Mouse (Mus musculus) myocyte (in vitro differentiated cells): ENCODE results near the gene Epb41l1. TPM values are rescaled to one million over a fixed set of nuclear protein-coding genes. Genes with fewer than 3 reads are reported as not detected.

Experiments
- H3K27me3 ChIP-seq: one replicate; pipeline ENCODE4 v1.6.1; 2011; ENCODE audit not compliant: control insufficient read depth, insufficient read depth, insufficient read length
- H3K36me3 ChIP-seq: one replicate; pipeline ENCODE4 v1.6.1; 2011; ENCODE audit not compliant: control insufficient read depth, insufficient read depth
- H3K4me2 ChIP-seq: one replicate; pipeline ENCODE4 v1.6.1; 2011; ENCODE audit warnings: low read depth, control low read depth
- H3K4me3 ChIP-seq: one replicate; pipeline ENCODE4 v1.5.1; 2011; ENCODE audit warnings: mild to moderate bottlenecking, control low read depth, moderate library complexity
- H3K79me2 ChIP-seq: one replicate; pipeline ENCODE4 v1.6.1; 2011; ENCODE audit not compliant: control insufficient read depth, insufficient read depth
- H3ac ChIP-seq: one replicate; pipeline ENCODE4 v1.6.1; 2011; ENCODE audit not compliant: control insufficient read depth, insufficient read length
- CEBPB ChIP-seq: IDR thresholded peaks from 2 replicates; pipeline ENCODE4 v1.6.1; 2011; ENCODE audit warnings: mild to moderate bottlenecking, moderate library complexity; ENCODE audit not compliant: poor library complexity, insufficient read depth, severe bottlenecking
- E2F4 ChIP-seq: IDR thresholded peaks from one replicate; pipeline ENCODE4 v1.6.1; 2011; ENCODE audit warnings: mild to moderate bottlenecking, control low read depth, moderate library complexity; ENCODE audit not compliant: insufficient read depth
- MAX ChIP-seq: IDR thresholded peaks from one replicate; pipeline ENCODE4 v1.6.1; 2011; ENCODE audit warnings: low read depth, mild to moderate bottlenecking, control low read depth
- MYOD1 ChIP-seq, 3 experiments: IDR thresholded peaks; one replicate each; pipeline ENCODE4 v1.6.1; 2011; ENCODE audit warnings: control low read depth in 2 of 3, low read depth in 2 of 3, mild to moderate bottlenecking in 2 of 3, moderate library complexity in 1 of 3; ENCODE audit not compliant: insufficient read length in 2 of 3, control insufficient read depth in 1 of 3
- MYOG ChIP-seq, 3 experiments: IDR thresholded peaks; one replicate each; pipeline ENCODE4 v1.6.1; 2011; ENCODE audit warnings: control low read depth in 2 of 3, low read depth in 2 of 3, mild to moderate bottlenecking in 2 of 3; ENCODE audit not compliant: insufficient read length in 2 of 3, control insufficient read depth in 1 of 3, insufficient read depth in 1 of 3
- POLR2A ChIP-seq: IDR thresholded peaks from one replicate; pipeline ENCODE4 v1.6.1; 2011; ENCODE audit warnings: low read depth, mild to moderate bottlenecking, control low read depth, moderate library complexity; ENCODE audit not compliant: insufficient read length
- POLR2AphosphoS2 ChIP-seq: IDR thresholded peaks from one replicate; pipeline ENCODE4 v1.6.1; 2011; ENCODE audit warnings: low read depth, control low read depth; ENCODE audit not compliant: insufficient read length
- REST ChIP-seq: IDR thresholded peaks from one replicate; pipeline ENCODE4 v1.6.1; 2011; ENCODE audit warnings: mild to moderate bottlenecking, control low read depth, moderate library complexity; ENCODE audit not compliant: insufficient read depth, insufficient read length
- SRF ChIP-seq: IDR thresholded peaks from one replicate; pipeline ENCODE4 v1.6.1; 2011; ENCODE audit warnings: low read depth; ENCODE audit not compliant: control insufficient read depth, insufficient read length
- TCF12 ChIP-seq: IDR thresholded peaks from one replicate; pipeline ENCODE4 v1.6.1; 2011; ENCODE audit warnings: mild to moderate bottlenecking, control low read depth; ENCODE audit not compliant: poor library complexity, insufficient read depth, severe bottlenecking
- TCF3 ChIP-seq: IDR thresholded peaks from one replicate; pipeline ENCODE4 v1.6.1; 2011; ENCODE audit warnings: low read depth, control low read depth; ENCODE audit not compliant: insufficient read length
- USF1 ChIP-seq: IDR thresholded peaks from one replicate; pipeline ENCODE4 v1.6.1; 2011; ENCODE audit warnings: low read depth, mild to moderate bottlenecking, control low read depth, moderate library complexity
- polyA plus RNA-seq: library from polyadenylated mRNA; unstranded; fragments of >200 nt; fragmentation: generic; extraction: Trizol; gene quantifications from one replicate; pipeline ENCODE4 v1.2.1, GENCODE M21; 2012; ENCODE audit warnings: missing spikeins

Gene Epb41l1
- polyA plus RNA-seq, 1 experiment, result 16.9 TPM

- peaks cover 4% of the 10 kb centered on the region for H3K36me3 ChIP-seq
- no peak overlapping the region for H3ac ChIP-seq
- no peak overlapping the region for H3K4me2 ChIP-seq
- H3K79me2 ChIP-seq, result no peaks in the 10 kb centered on the region
- H3K27me3 ChIP-seq, result no peaks in the 10 kb centered on the region
- TF ChIP-seq CEBPB (no peak), USF1 (no peak), POLR2AphosphoS2 (no peak), MYOG (IDR thresholded peaks at IDR 0.05; ENCODE audit: control insufficient read depth in 1 of 3, insufficient read depth in 1 of 3, insufficient read length in 2 of 3, low read depth in 2 of 3) (no peak), TCF12 (no peak), POLR2A (no peak), SRF (no peak), TCF3 (no peak), MAX (no peak), MYOD1 (IDR thresholded peaks at IDR 0.05; ENCODE audit: control insufficient read depth in 1 of 3, insufficient read length in 2 of 3, low read depth in 2 of 3) (no peak), REST (no peak), E2F4 (no peak)
- no peak overlapping the region for H3K4me3 ChIP-seq
Observed at GRCm38 (mm10) chr2:156561808-156562207, 141.1 kb downstream of the Epb41l1 start.

GRCm38 (mm10) chr2:156563557-156563956 lies 142.8 kb downstream of the Epb41l1 start:
- no peak for TF ChIP-seq USF1
- TF ChIP-seq MYOG (IDR thresholded peaks at IDR 0.05; ENCODE audit: control insufficient read depth in 1 of 3, insufficient read depth in 1 of 3, insufficient read length in 2 of 3, low read depth in 2 of 3), result no peak
- no peak for TF ChIP-seq TCF3
- TF ChIP-seq MYOD1 (IDR thresholded peaks at IDR 0.05; ENCODE audit: control insufficient read depth in 1 of 3, insufficient read length in 2 of 3, low read depth in 2 of 3), result no peak
- no peak for TF ChIP-seq MAX
- no peak for TF ChIP-seq REST
- TF ChIP-seq CEBPB, result no peak
- no peak for TF ChIP-seq SRF
- TF ChIP-seq POLR2AphosphoS2, result no peak
- TF ChIP-seq POLR2A, result no peak
- no peak for TF ChIP-seq TCF12
- Histone ChIP-seq H3K27me3 (no peaks in the 10 kb centered on the region), H3ac (no peak overlapping the region), H3K4me3 (no peak overlapping the region), H3K79me2 (no peaks in the 10 kb centered on the region), H3K36me3 (peaks cover 4% of the 10 kb centered on the region), H3K4me2 (no peak overlapping the region)

GRCm38 (mm10) chr2:156566512-156566911 lies 145.8 kb downstream of the Epb41l1 start:
- peaks cover 4% of the 10 kb centered on the region for H3K36me3 ChIP-seq
- H3K79me2 ChIP-seq, result no peaks in the 10 kb centered on the region
- no peak overlapping the region for H3K4me2 ChIP-seq
- TF ChIP-seq POLR2AphosphoS2 (no peak), CEBPB (no peak), MYOD1 (IDR thresholded peaks at IDR 0.05; ENCODE audit: control insufficient read depth in 1 of 3, insufficient read length in 2 of 3, low read depth in 2 of 3) (peak in 2 of 3 experiments; percentile 65 to 79), MYOG (IDR thresholded peaks at IDR 0.05; ENCODE audit: control insufficient read depth in 1 of 3, insufficient read depth in 1 of 3, insufficient read length in 2 of 3, low read depth in 2 of 3) (peak in 1 of 3 experiments; percentile 52), USF1 (no peak), E2F4 (no peak), REST (no peak), SRF (no peak), TCF12 (no peak), MAX (no peak), TCF3 (no peak), POLR2A (no peak)
- H3K27me3 ChIP-seq, result no peaks in the 10 kb centered on the region
- H3K4me3 ChIP-seq, result no peak overlapping the region
- H3ac ChIP-seq, result no peak overlapping the region

- Histone ChIP-seq H3K4me2 (no peak overlapping the region), H3K27me3 (no peaks in the 10 kb centered on the region), H3K79me2 (no peaks in the 10 kb centered on the region), H3K4me3 (no peak overlapping the region), H3K36me3 (peaks cover 4% of the 10 kb centered on the region), H3ac (no peak overlapping the region)
- TF ChIP-seq SRF (no peak), CEBPB (no peak), POLR2A (no peak), TCF3 (no peak), MAX (no peak), MYOG (IDR thresholded peaks at IDR 0.05; ENCODE audit: control insufficient read depth in 1 of 3, insufficient read depth in 1 of 3, insufficient read length in 2 of 3, low read depth in 2 of 3) (no peak), TCF12 (no peak), POLR2AphosphoS2 (no peak), E2F4 (no peak), MYOD1 (IDR thresholded peaks at IDR 0.05; ENCODE audit: control insufficient read depth in 1 of 3, insufficient read length in 2 of 3, low read depth in 2 of 3) (no peak), USF1 (no peak)
Observed at GRCm38 (mm10) chr2:156568647-156569046, 147.9 kb downstream of the Epb41l1 start.

- Histone ChIP-seq H3K79me2 (no peaks in the 10 kb centered on the region), H3K4me2 (no peak overlapping the region), H3ac (no peak overlapping the region), H3K27me3 (no peaks in the 10 kb centered on the region), H3K4me3 (no peak overlapping the region), H3K36me3 (peaks cover 4% of the 10 kb centered on the region)
- no peak for TF ChIP-seq CEBPB
- TF ChIP-seq TCF3, result no peak
- no peak for TF ChIP-seq MYOD1 (IDR thresholded peaks at IDR 0.05; ENCODE audit: control insufficient read depth in 1 of 3, insufficient read length in 2 of 3, low read depth in 2 of 3)
- TF ChIP-seq E2F4, result no peak
- TF ChIP-seq TCF12, result no peak
- no peak for TF ChIP-seq POLR2A
- TF ChIP-seq USF1, result no peak
- no peak for TF ChIP-seq MAX
- TF ChIP-seq POLR2AphosphoS2, result no peak
- no peak for TF ChIP-seq REST
- TF ChIP-seq SRF, result no peak
- TF ChIP-seq MYOG (IDR thresholded peaks at IDR 0.05; ENCODE audit: control insufficient read depth in 1 of 3, insufficient read depth in 1 of 3, insufficient read length in 2 of 3, low read depth in 2 of 3), result no peak
Observed at GRCm38 (mm10) chr2:156569261-156569660, 148.6 kb downstream of the Epb41l1 start.
